Mouse (Mus musculus) heart, adult 2 months (tissue): ENCODE data around the gene Mdfi.

Experiments
- CTCF ChIP-seq: fragments of 200-600 bp; IDR thresholded peaks from 2 replicates; pipeline ENCODE4 v1.8.1; 2022; ENCODE audit warnings: antibody characterized with exemption, mild to moderate bottlenecking, moderate library complexity
- POLR2A ChIP-seq: fragments of 200-500 bp; IDR thresholded peaks from 2 replicates; pipeline ENCODE4 v1.6.1; 2011; ENCODE audit warnings: mild to moderate bottlenecking, low read depth, low read length, control low read depth; ENCODE audit not compliant: insufficient read depth

DNA sequence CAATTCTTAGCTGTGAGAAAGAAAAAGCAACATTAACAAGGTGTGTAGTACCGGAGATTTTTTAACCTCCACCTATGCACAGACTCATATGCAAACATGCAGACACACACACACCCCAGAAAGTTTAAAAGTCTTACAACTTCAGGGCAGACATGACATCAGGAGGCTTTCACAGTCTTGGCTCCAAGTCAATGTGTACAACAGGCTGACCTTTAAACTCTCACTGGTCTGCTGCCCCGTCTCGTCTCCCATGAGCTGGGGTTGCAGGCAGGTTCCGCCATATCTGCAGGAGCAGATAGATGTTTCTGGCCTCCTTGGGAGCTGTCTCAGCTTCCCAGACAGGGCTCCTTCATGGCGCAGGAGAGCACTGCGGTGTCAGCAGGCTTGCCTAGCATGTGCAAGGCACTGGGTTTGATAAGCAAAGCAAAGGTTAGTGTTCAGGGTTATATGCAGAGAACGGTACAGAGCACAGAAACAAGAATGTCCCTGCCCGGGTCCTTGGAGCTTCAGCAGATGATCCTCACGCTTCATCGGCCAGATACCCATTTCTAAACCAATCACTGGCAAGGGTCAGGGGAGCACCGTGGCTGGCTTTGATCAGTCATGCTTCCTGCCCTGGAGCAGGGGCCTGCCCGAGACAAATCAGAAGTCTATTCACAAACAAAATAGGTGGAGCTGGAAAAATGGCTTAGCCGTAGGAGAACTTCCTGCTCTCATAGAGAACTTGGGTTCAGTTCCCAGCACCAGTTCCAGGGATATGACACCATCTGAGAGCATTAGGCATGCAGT is 29.2 kb downstream of the Mdfi start:
- TF ChIP-seq CTCF (no peak), POLR2A (no peak)
